Mouse (Mus musculus) neural tube, embryonic 11.5 days (tissue): ENCODE measurements around the gene Sbpl. TPM values are rescaled to one million over a fixed set of nuclear protein-coding genes. Genes with fewer than 3 reads are reported as not detected.

Source experiments
- ATAC-seq: fragments of 200-750 bp; cut with Nextera tagmentation; 2 replicates; pipeline ENCODE4 v1.8.0; 2017; ENCODE audit warnings: moderate number of reproducible peaks, mild to moderate bottlenecking, moderate TSS enrichment, moderate library complexity; ENCODE audit not compliant: insufficient read depth, low FRiP score, low TSS enrichment
- DNase-seq: peaks from one replicate; pipeline ENCODE4 v3.0.0-alpha.2; 2015; ENCODE audit warnings: low spot score
- H3K27ac ChIP-seq: fragments of 300-500 bp; sonication (generic); 2 replicates; pipeline ENCODE4 v1.5.1; 2014; ENCODE audit warnings: low read depth, mild to moderate bottlenecking, low read length
- H3K27me3 ChIP-seq: fragments of 300-500 bp; sonication (generic); 2 replicates; pipeline ENCODE4 v1.6.1; 2014; ENCODE audit warnings: mild to moderate bottlenecking, low read length, mixed read lengths; ENCODE audit not compliant: control insufficient read depth, insufficient read depth
- H3K36me3 ChIP-seq: fragments of 300-500 bp; sonication (generic); 2 replicates; pipeline ENCODE4 v1.6.1; 2014; ENCODE audit warnings: mild to moderate bottlenecking, low read length, moderate library complexity, mixed read lengths; ENCODE audit not compliant: control insufficient read depth, insufficient read depth
- H3K4me1 ChIP-seq: fragments of 300-500 bp; sonication (generic); 2 replicates; pipeline ENCODE4 v1.6.1; 2014; ENCODE audit warnings: low read length, mixed read lengths; ENCODE audit not compliant: control insufficient read depth, insufficient read depth
- H3K4me2 ChIP-seq: fragments of 300-500 bp; sonication (generic); 2 replicates; pipeline ENCODE4 v1.6.1; 2014; ENCODE audit warnings: low read depth, mild to moderate bottlenecking, moderate library complexity
- H3K4me3 ChIP-seq: fragments of 300-500 bp; sonication (generic); 2 replicates; pipeline ENCODE4 v1.5.1; 2014; ENCODE audit warnings: low read depth, low read length
- H3K9ac ChIP-seq: fragments of 300-500 bp; sonication (generic); 2 replicates; pipeline ENCODE4 v1.6.1; 2014; ENCODE audit warnings: mild to moderate bottlenecking, low read length
- H3K9me3 ChIP-seq: fragments of 300-500 bp; sonication (generic); 2 replicates; pipeline ENCODE4 v1.6.1; 2016; ENCODE audit warnings: low read length; ENCODE audit not compliant: control insufficient read depth
- WGBS: fragments of 180-500 bp; shearing (Covaris S2); extraction: QIAGEN DNeasy Blood & Tissue Kit; methylation state at CpG from one replicate; pipeline ENCODE4 v1.1.7; 2014; 5-methylcytosine and 5-hydroxymethylcytosine counted together
- polyA plus RNA-seq: library from polyadenylated mRNA; unstranded; fragments of >200 nt; fragmentation: Nextera tagmentation; extraction: Ambion mirVana; gene quantifications from 2 replicates; pipeline ENCODE4 v1.2.1, GENCODE M21; 2014

The Sbpl gene
- polyA plus RNA-seq = not detected in 2 replicates

GRCm38 (mm10) chr17:23955174-23955573, at the start of gene Sbpl:
Sbpl (minus strand) TSS chr17:23955274.
- no peaks in the 10 kb centered on the region for H3K9me3 ChIP-seq
- no peaks in the 10 kb centered on the region for H3K36me3 ChIP-seq
- no peak within 1 kb of the TSS for H3K9ac ChIP-seq
- DNase-seq (no peak), ATAC-seq (no peak)
- 79% methylated on average over 5 of the region's 5 CpGs for WGBS
- H3K27ac ChIP-seq = no peak within 1 kb of the TSS
- no peaks in the 10 kb centered on the region for H3K27me3 ChIP-seq
- H3K4me3 ChIP-seq = no peak within 1 kb of the TSS
- H3K4me1 ChIP-seq = no peaks in the 10 kb centered on the region
- no peak within 1 kb of the TSS for H3K4me2 ChIP-seq

GRCm38 (mm10) chr17:24004071-24004665, 49.1 kb upstream of the Sbpl start:
- H3K27ac ChIP-seq = no peak overlapping the region

GRCm38 (mm10) chr17:24000404-24000803, 45.3 kb upstream of the Sbpl start:
- Histone ChIP-seq H3K27ac (no peak overlapping the region), H3K9me3 (no peaks in the 10 kb centered on the region), H3K4me3 (no peak overlapping the region), H3K9ac (no peak overlapping the region), H3K27me3 (no peaks in the 10 kb centered on the region), H3K4me1 (no peaks in the 10 kb centered on the region), H3K4me2 (no peak overlapping the region), H3K36me3 (no peaks in the 10 kb centered on the region)
- DNase-seq (peak; percentile 2), ATAC-seq (no peak)
- WGBS = 60% methylated on average over 5 of the region's 5 CpGs

More at GRCm38 (mm10) chr17:24004071-24004665, 49.1 kb upstream of the Sbpl start:
- no peaks in the 10 kb centered on the region for H3K36me3 ChIP-seq
- DNase-seq (no peak), ATAC-seq (no peak)
- no peaks in the 10 kb centered on the region for H3K4me1 ChIP-seq
- no peak overlapping the region for H3K4me3 ChIP-seq
- H3K4me2 ChIP-seq = no peak overlapping the region
- WGBS = 93% methylated on average over 14 of the region's 14 CpGs
- H3K9me3 ChIP-seq = no peaks in the 10 kb centered on the region
- H3K27me3 ChIP-seq = no peaks in the 10 kb centered on the region
- no peak overlapping the region for H3K9ac ChIP-seq

GRCm38 (mm10) chr17:23998383-23998782, 43.3 kb upstream of the Sbpl start:
- H3K36me3 ChIP-seq = no peaks in the 10 kb centered on the region
- DNase-seq (peak; percentile 7), ATAC-seq (no peak)
- no peak overlapping the region for H3K4me2 ChIP-seq
- H3K9ac ChIP-seq = no peak overlapping the region
- H3K4me1 ChIP-seq = no peaks in the 10 kb centered on the region
- H3K9me3 ChIP-seq = no peaks in the 10 kb centered on the region
- H3K27ac ChIP-seq = no peak overlapping the region
- 67% methylated on average over 6 of the region's 6 CpGs for WGBS
- H3K4me3 ChIP-seq = no peak overlapping the region
- H3K27me3 ChIP-seq = no peaks in the 10 kb centered on the region

GRCm38 (mm10) chr17:23997901-23998300, 42.8 kb upstream of the Sbpl start, which contains the start of gene Prss22:
Prss22 (minus strand) TSS chr17:23998100.
- Histone ChIP-seq H3K36me3 (no peaks in the 10 kb centered on the region), H3K4me1 (no peaks in the 10 kb centered on the region; the same call in 1 of the 2 replicates), H3K27ac (no peak within 1 kb of the TSS), H3K4me2 (no peak within 1 kb of the TSS), H3K9me3 (no peaks in the 10 kb centered on the region), H3K9ac (no peak within 1 kb of the TSS), H3K27me3 (no peaks in the 10 kb centered on the region), H3K4me3 (no peak within 1 kb of the TSS)
- ATAC-seq (no peak), DNase-seq (peak; percentile 8)
- 62% methylated on average over 2 of the region's 2 CpGs for WGBS

GRCm38 (mm10) chr17:23995421-23995820, 40.3 kb upstream of the Sbpl start:
- H3K4me2 ChIP-seq = no peak overlapping the region
- no peak overlapping the region for H3K4me3 ChIP-seq
- 35% methylated on average over 1 of the region's 1 CpGs for WGBS
- ATAC-seq = no peak
- no peak overlapping the region for H3K27ac ChIP-seq
- no peaks in the 10 kb centered on the region for H3K27me3 ChIP-seq
- H3K9ac ChIP-seq = no peak overlapping the region
- no peak for DNase-seq
- H3K9me3 ChIP-seq = no peaks in the 10 kb centered on the region
- H3K4me1 ChIP-seq = no peaks in the 10 kb centered on the region; the same call in 1 of the 2 replicates
- H3K36me3 ChIP-seq = no peaks in the 10 kb centered on the region

GRCm38 (mm10) chr17:23994667-23995066, 39.6 kb upstream of the Sbpl start:
- 68% methylated on average over 7 of the region's 7 CpGs for WGBS
- H3K36me3 ChIP-seq = no peaks in the 10 kb centered on the region
- ATAC-seq = no peak

GRCm38 (mm10) chr17:23993559-23994428, 38.7 kb upstream of the Sbpl start:
- DNase-seq = peak; percentile 93
- no peaks in the 10 kb centered on the region for H3K27me3 ChIP-seq
- 10% methylated on average over 31 of the region's 31 CpGs for WGBS
- no peaks in the 10 kb centered on the region for H3K9me3 ChIP-seq
- ATAC-seq = peak; percentile 71
- H3K36me3 ChIP-seq = no peaks in the 10 kb centered on the region
- 0 out of 2 replicates have a peak overlapping the region, but pooled peaks have one; percentile 10 for H3K4me3 ChIP-seq
- no peaks in the 10 kb centered on the region; the same call in 1 of the 2 replicates for H3K4me1 ChIP-seq
- peak overlapping the region; percentile 44 for H3K9ac ChIP-seq
- H3K27ac ChIP-seq = no peak overlapping the region
- peak overlapping the region; percentile 48 for H3K4me2 ChIP-seq

More at GRCm38 (mm10) chr17:23994667-23995066, 39.6 kb upstream of the Sbpl start:
- DNase-seq = peak; percentile 7
- Histone ChIP-seq H3K27ac (no peak overlapping the region), H3K9ac (no peak overlapping the region), H3K4me3 (no peak overlapping the region), H3K4me1 (no peaks in the 10 kb centered on the region; the same call in 1 of the 2 replicates), H3K27me3 (no peaks in the 10 kb centered on the region), H3K9me3 (no peaks in the 10 kb centered on the region), H3K4me2 (no peak overlapping the region)
